ENCODE assay signal across 11 mouse cellular contexts in the genomic region with DNA sequence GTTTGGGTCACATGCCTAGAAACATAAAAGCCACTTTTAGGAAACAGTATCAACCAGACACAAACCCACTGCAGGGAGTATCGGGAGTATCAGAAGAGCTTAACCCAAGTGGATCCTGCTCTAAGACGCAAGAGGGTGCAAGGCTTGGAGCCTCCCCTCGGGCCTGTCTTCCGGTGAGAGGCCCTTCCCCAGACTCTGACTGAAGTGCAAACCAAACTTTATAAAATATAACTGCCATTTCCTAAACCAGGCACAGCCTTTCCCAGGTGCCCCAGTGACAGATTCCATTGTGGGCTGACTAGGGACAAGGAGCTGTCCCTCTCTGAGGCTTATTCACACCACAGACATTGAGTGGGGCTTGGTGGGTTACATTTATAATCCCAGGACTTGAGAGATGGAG. TPM values are rescaled to one million over a fixed set of nuclear protein-coding genes. Genes with fewer than 3 reads are reported as not detected.
DNase-seq lines count a peak whose midpoint lies in the region; ATAC-seq lines count a peak whose summit lies in the region.
"Had no signal": no experiment of that assay in that cellular context is flagged by ENCODE, and none has a peak within 500 bp of the region (broad histone marks: within the 10 kb centered on the region; RNA-seq: fewer than 3 reads in every experiment).

No protein-coding gene starts in this region.

- DNase-seq in heart, adult 9 months (ENCODE audit: low spot score in 2 of 2): no peak
- no peak for DNase-seq in lung, postnatal 10 days
- no peak for DNase-seq in limb, embryonic 11.5 days (ENCODE audit: low spot score)
- peak; percentile 68 for DNase-seq in thymus, postnatal 0 days (ENCODE audit: low spot score)
- DNase-seq in urinary bladder, adult 18-20 months (ENCODE audit: low spot score in 2 of 2): no peak
- DNase-seq in forebrain, embryonic 11.5 days (ENCODE audit: low spot score): no peak
- DNase-seq: cerebellum, postnatal 10 days had no signal

- H3K36me3 ChIP-seq in heart, embryonic 11.5 days (ENCODE audit: control insufficient read depth, insufficient read depth, low read length): peaks cover 8% of the 10 kb centered on the region
- H3K36me3 ChIP-seq in lung, embryonic 15.5 days: peaks cover 19% of the 10 kb centered on the region
- H3K36me3 ChIP-seq in limb, embryonic 11.5 days (ENCODE audit: control insufficient read depth, insufficient read depth, low read length): 0 out of 2 replicates have a peak, but pooled peaks cover 2% of the 10 kb centered on the region
- H3K36me3 ChIP-seq in forebrain, embryonic 11.5 days (ENCODE audit: control insufficient read depth, insufficient read depth, low read length): no peaks in the 10 kb centered on the region; the same call in 1 of the 2 replicates

- 0 out of 2 replicates have a peak overlapping the region, but pooled peaks have one; percentile 46 for H3K9ac ChIP-seq in heart, embryonic 11.5 days (ENCODE audit: low read depth, low read length)
- no peak overlapping the region for H3K9ac ChIP-seq in lung, embryonic 15.5 days
- H3K9ac ChIP-seq in limb, embryonic 11.5 days (ENCODE audit: low read length): peak overlapping the region; percentile 43
- H3K9ac ChIP-seq in forebrain, embryonic 11.5 days (ENCODE audit: low read length): no peak overlapping the region
- H3K9ac ChIP-seq: forebrain, embryonic 12.5 days; neural tube, embryonic 15.5 days had no signal

- H3K27me3 ChIP-seq in heart, embryonic 11.5 days (ENCODE audit: control insufficient read depth, insufficient read depth, low read length): no peaks in the 10 kb centered on the region
- H3K27me3 ChIP-seq in lung, embryonic 15.5 days: no peaks in the 10 kb centered on the region
- H3K27me3 ChIP-seq in limb, embryonic 11.5 days (ENCODE audit: control insufficient read depth, insufficient read depth, low read length): no peaks in the 10 kb centered on the region
- H3K27me3 ChIP-seq in forebrain, embryonic 11.5 days (ENCODE audit: control insufficient read depth, insufficient read depth, low read length): no peaks in the 10 kb centered on the region
- H3K27me3 ChIP-seq: forebrain, embryonic 12.5 days; neural tube, embryonic 15.5 days had no signal

- H3K27ac ChIP-seq in heart, embryonic 11.5 days (ENCODE audit: low read depth, low read length): peak overlapping the region; percentile 46
- peak overlapping the region; percentile 49; the same call in 1 of the 2 replicates for H3K27ac ChIP-seq in lung, embryonic 15.5 days
- peak overlapping the region; percentile 52 for H3K27ac ChIP-seq in limb, embryonic 11.5 days (replicated peaks; ENCODE audit: low read depth, low read length)
- H3K27ac ChIP-seq in forebrain, embryonic 11.5 days (ENCODE audit: low read depth, low read length): no peak overlapping the region
- H3K27ac ChIP-seq: forebrain, embryonic 12.5 days had no signal

- peaks cover 23% of the 10 kb centered on the region for H3K4me1 ChIP-seq in heart, embryonic 11.5 days (ENCODE audit: control insufficient read depth, insufficient read depth, low read length)
- H3K4me1 ChIP-seq in lung, embryonic 15.5 days: peaks cover 8% of the 10 kb centered on the region
- peaks cover 11% of the 10 kb centered on the region for H3K4me1 ChIP-seq in limb, embryonic 11.5 days (ENCODE audit: control insufficient read depth, insufficient read depth, low read length)
- H3K4me1 ChIP-seq in forebrain, embryonic 11.5 days (replicated peaks; ENCODE audit: control insufficient read depth, insufficient read depth, low read length): 0 out of 2 replicates have a peak, but pooled peaks cover 2% of the 10 kb centered on the region
- H3K4me1 ChIP-seq: forebrain, embryonic 12.5 days; neural tube, embryonic 15.5 days had no signal

- ATAC-seq in heart, embryonic 11.5 days (replicated peaks; ENCODE audit: insufficient number of reproducible peaks, low FRiP score, low TSS enrichment): no peak
- ATAC-seq in lung, embryonic 15.5 days (ENCODE audit: borderline replicate concordance, extremely low read depth, low FRiP score, low TSS enrichment): no peak
- ATAC-seq in limb, embryonic 11.5 days (ENCODE audit: insufficient number of reproducible peaks, low FRiP score, low TSS enrichment, low read depth): no peak
- no peak for ATAC-seq in forebrain, embryonic 11.5 days (replicated peaks; ENCODE audit: low FRiP score)

- H3K4me3 ChIP-seq in heart, embryonic 11.5 days (ENCODE audit: low read depth, low read length): no peak overlapping the region
- H3K4me3 ChIP-seq in lung, embryonic 15.5 days: no peak overlapping the region
- no peak overlapping the region for H3K4me3 ChIP-seq in limb, embryonic 11.5 days (ENCODE audit: low read depth, low read length)
- H3K4me3 ChIP-seq in forebrain, embryonic 11.5 days (ENCODE audit: low read depth, low read length): no peak overlapping the region
- H3K4me3 ChIP-seq: forebrain, embryonic 12.5 days; neural tube, embryonic 15.5 days had no signal

- H3K4me2 ChIP-seq in heart, embryonic 11.5 days: peak overlapping the region; percentile 27; the same call in 1 of the 2 replicates
- peak overlapping the region; percentile 7; the same call in 1 of the 2 replicates for H3K4me2 ChIP-seq in lung, embryonic 15.5 days
- peak overlapping the region; percentile 29 for H3K4me2 ChIP-seq in limb, embryonic 11.5 days (ENCODE audit: low read depth, severe bottlenecking)
- no peak overlapping the region for H3K4me2 ChIP-seq in forebrain, embryonic 11.5 days (ENCODE audit: low read depth, low read length, severe bottlenecking)
- H3K4me2 ChIP-seq: forebrain, embryonic 12.5 days; neural tube, embryonic 15.5 days had no signal

- H3K9me3 ChIP-seq in heart, embryonic 11.5 days (replicated peaks; ENCODE audit: control insufficient read depth, low read length): no peaks in the 10 kb centered on the region
- no peaks in the 10 kb centered on the region for H3K9me3 ChIP-seq in lung, embryonic 15.5 days
- no peaks in the 10 kb centered on the region for H3K9me3 ChIP-seq in limb, embryonic 11.5 days (ENCODE audit: control insufficient read depth, low read length)
- H3K9me3 ChIP-seq in forebrain, embryonic 11.5 days (ENCODE audit: control insufficient read depth, low read length): no peaks in the 10 kb centered on the region
- H3K9me3 ChIP-seq: forebrain, embryonic 12.5 days; neural tube, embryonic 15.5 days had no signal

- 74% methylated on average over 4 of the region's 4 CpGs for WGBS in heart, embryonic 11.5 days (ENCODE audit: insufficient replicate concordance)
- WGBS in lung, embryonic 15.5 days: 52% methylated on average over 4 of the region's 4 CpGs
- 82% methylated on average over 4 of the region's 4 CpGs for WGBS in limb, embryonic 11.5 days
- 64% methylated on average over 4 of the region's 4 CpGs for WGBS in forebrain, embryonic 11.5 days

RNA-seq across cellular contexts. Expression of a gene that starts 38.1 kb away (rescaled TPM):
- polyA plus RNA-seq in heart, embryonic 11.5 days (2014; fragmentation: Nextera tagmentation; extraction: Ambion mirVana): 41.9 and 44.6 TPM in 2 replicates
- 42.9 and 52.8 TPM in 2 replicates for polyA plus RNA-seq in lung, embryonic 15.5 days (2015; fragmentation: Nextera tagmentation; extraction: Ambion mirVana)
- polyA plus RNA-seq in limb, embryonic 11.5 days (2014; fragmentation: Nextera tagmentation; extraction: Ambion mirVana): 2.7 and 2.9 TPM in 2 replicates
- polyA plus RNA-seq in thymus, postnatal 0 days (2015; fragmentation: Nextera tagmentation; extraction: Ambion mirVana): 421 and 488 TPM in 2 replicates
- 3.7 and 4.0 TPM in 2 replicates for polyA plus RNA-seq in forebrain, embryonic 11.5 days (2014; fragmentation: Nextera tagmentation; extraction: Ambion mirVana)

Comparison
In these comparisons a context has a peak if more than half of its experiments do, and no peak if none do; other contexts are left out.
1. H3K9ac ChIP-seq: peak in heart, embryonic 11.5 days (single experiment) and limb, embryonic 11.5 days (single experiment); none in lung, embryonic 15.5 days (single experiment) and forebrain, embryonic 11.5 days (single experiment).